In genomic region chr11:103018860-103019259, GRCm38 (mm10) we compare ENCODE assay signal across 26 mouse cellular contexts. TPM values are rescaled to one million over a fixed set of nuclear protein-coding genes. Genes with fewer than 3 reads are reported as not detected.
DNase-seq lines count a peak whose midpoint lies in the region; ATAC-seq lines count a peak whose summit lies in the region.
"Had no signal": no experiment of that assay in that cellular context is flagged by ENCODE, and none has a peak within 500 bp of the region (broad histone marks: within the 10 kb centered on the region; RNA-seq: fewer than 3 reads in every experiment).

No protein-coding gene starts in this region.

- DNase-seq in adrenal gland, adult 2 months, result peak; percentile 47
- no peak for DNase-seq in adrenal gland, postnatal 4 days (ENCODE audit: low spot score in 2 of 2)
- DNase-seq in heart, adult 11 months, result peak; percentile 85
- DNase-seq in heart, postnatal 25 days (ENCODE audit: low spot score), result no peak
- no peak for DNase-seq in limb, embryonic 11.5 days (ENCODE audit: low spot score)
- DNase-seq in lung, postnatal 10 days, result no peak
- no peak for DNase-seq in T-cell, adult 2 months (ENCODE audit: low spot score)
- DNase-seq: B cell, adult 2 months; cerebellum, adult 11 months; cerebellum, adult 2 months; cerebellum, adult 9-11 months; cerebellum, postnatal 25 days; forebrain, postnatal 0 days; gastrocnemius, postnatal 36 days; heart, postnatal 36 days had no signal

- H3K27ac ChIP-seq in limb, embryonic 11.5 days (replicated peaks; ENCODE audit: low read depth, low read length), result peak overlapping the region; percentile 37; the same call in 1 of the 2 replicates
- H3K27ac ChIP-seq: embryonic facial prominence, embryonic 12.5 days; embryonic facial prominence, embryonic 15.5 days; hindbrain, embryonic 10.5 days; hindbrain, embryonic 13.5 days; intestine, embryonic 15.5 days had no signal

- no peak overlapping the region for H3K4me3 ChIP-seq in limb, embryonic 11.5 days (ENCODE audit: low read depth, low read length)
- H3K4me3 ChIP-seq: embryonic facial prominence, embryonic 12.5 days; embryonic facial prominence, embryonic 15.5 days; hindbrain, embryonic 10.5 days; hindbrain, embryonic 13.5 days; intestine, embryonic 15.5 days had no signal

- H3K9me3 ChIP-seq in limb, embryonic 11.5 days (ENCODE audit: control insufficient read depth, low read length), result no peaks in the 10 kb centered on the region
- H3K9me3 ChIP-seq: embryonic facial prominence, embryonic 12.5 days; embryonic facial prominence, embryonic 15.5 days; G1E; hindbrain, embryonic 10.5 days; hindbrain, embryonic 13.5 days; intestine, embryonic 15.5 days had no signal

- H3K4me2 ChIP-seq in limb, embryonic 11.5 days (ENCODE audit: low read depth, severe bottlenecking), result no peak overlapping the region
- H3K4me2 ChIP-seq: embryonic facial prominence, embryonic 12.5 days; embryonic facial prominence, embryonic 15.5 days; heart, embryonic 11.5 days; hindbrain, embryonic 13.5 days; intestine, embryonic 15.5 days had no signal

- H3K9ac ChIP-seq in limb, embryonic 11.5 days (ENCODE audit: low read length), result no peak overlapping the region
- H3K9ac ChIP-seq: embryonic facial prominence, embryonic 12.5 days; embryonic facial prominence, embryonic 15.5 days; forebrain, postnatal 0 days; hindbrain, embryonic 13.5 days; intestine, embryonic 15.5 days had no signal

- no peak for ATAC-seq in limb, embryonic 11.5 days (ENCODE audit: insufficient number of reproducible peaks, low FRiP score, low TSS enrichment, low read depth)
- ATAC-seq: forebrain, embryonic 14.5 days; forebrain, postnatal 0 days; hindbrain, embryonic 16.5 days; intestine, embryonic 15.5 days; Patski had no signal

- intact Hi-C loops in heart, postnatal 25 days (cut with DNase I), result no loop called here

- no peaks in the 10 kb centered on the region for H3K27me3 ChIP-seq in limb, embryonic 11.5 days (ENCODE audit: control insufficient read depth, insufficient read depth, low read length)
- H3K27me3 ChIP-seq: CH12.LX; embryonic facial prominence, embryonic 12.5 days; embryonic facial prominence, embryonic 15.5 days; hindbrain, embryonic 13.5 days; intestine, embryonic 15.5 days; Patski had no signal

- no peaks in the 10 kb centered on the region for H3K36me3 ChIP-seq in limb, embryonic 11.5 days (ENCODE audit: control insufficient read depth, insufficient read depth, low read length)
- H3K36me3 ChIP-seq: embryonic facial prominence, embryonic 12.5 days; hindbrain, embryonic 13.5 days; intestine, embryonic 15.5 days had no signal

- H3K4me1 ChIP-seq in limb, embryonic 11.5 days (ENCODE audit: control insufficient read depth, insufficient read depth, low read length), result 0 out of 2 replicates have a peak, but pooled peaks cover 7% of the 10 kb centered on the region

- 81% methylated on average over 6 of the region's 6 CpGs for WGBS in limb, embryonic 11.5 days

RNA-seq across cellular contexts. Expression of gene Nmt1, which starts 9.1 kb away (rescaled TPM):
- total RNA-seq in adrenal gland, adult 2 months (2021), result 100 to 1,000 TPM; 106 to 112 TPM
- polyA plus RNA-seq in adrenal gland, adult 2 months (2012; rRNA removed), result 20.8 and 25.6 TPM in 2 replicates
- 10 to 100 TPM; 77.3 to 79.8 TPM for total RNA-seq in adrenal gland, postnatal 4 days (2021)
- 10 to 100 TPM; 65.2 to 66.1 TPM for total RNA-seq in heart, postnatal 25 days (2021)
- 69.1 and 69.8 TPM in 2 replicates for polyA plus RNA-seq in limb, embryonic 11.5 days (2014; fragmentation: Nextera tagmentation; extraction: Ambion mirVana)

RNA-seq across cellular contexts. Expression of gene Dcakd, which starts 9.3 kb away (rescaled TPM):
- total RNA-seq in adrenal gland, adult 2 months (2021), result 10 to 100 TPM; 62.8 to 79.5 TPM
- polyA plus RNA-seq in adrenal gland, adult 2 months (2012; rRNA removed), result 136 and 185 TPM in 2 replicates
- total RNA-seq in adrenal gland, postnatal 4 days (2021), result 100 to 1,000 TPM; 114 to 126 TPM
- 10 to 100 TPM; 83.5 to 84.3 TPM for total RNA-seq in heart, postnatal 25 days (2021)
- 335 and 349 TPM in 2 replicates for polyA plus RNA-seq in limb, embryonic 11.5 days (2014; fragmentation: Nextera tagmentation; extraction: Ambion mirVana)

Comparison
In these comparisons a context has a peak if more than half of its experiments do, and no peak if none do; other contexts are left out.
1. DNase-seq: peak in adrenal gland, adult 2 months (single experiment) and heart, adult 11 months (single experiment); none in adrenal gland, postnatal 4 days (0 of 2), heart, postnatal 25 days (single experiment), limb, embryonic 11.5 days (single experiment), lung, postnatal 10 days (single experiment) and T-cell, adult 2 months (single experiment).